Mouse (Mus musculus): ENCODE results near the gene Tgfbr1. TPM values are rescaled to one million over a fixed set of nuclear protein-coding genes. Genes with fewer than 3 reads are reported as not detected.
A peak's percentile ranks its signal among the peaks of the same experiment; 100 is the strongest.

Gene Tgfbr1
- total and polyA plus RNA-seq, 2 experiments from 2014 or later = 14.0 to 24.7 TPM

GRCm38 (mm10) chr4:47347022-47347421 lies 6.0 kb upstream of the Tgfbr1 start:
- no peak overlapping the region for H3K9ac ChIP-seq (replicated peaks; ENCODE audit: low read length)
- no peaks in the 10 kb centered on the region for H3K27me3 ChIP-seq (ENCODE audit: insufficient read depth, low read length)
- H3K9me3 ChIP-seq (ENCODE audit: low read length) = no peaks in the 10 kb centered on the region
- TF ChIP-seq CTCF (IDR thresholded peaks at IDR 0.05; ENCODE audit: low read depth) = no peak
- no peak overlapping the region for H3K4me2 ChIP-seq (ENCODE audit: low read depth, low read length)
- DNase-seq (ENCODE audit: low spot score) (no peak), ATAC-seq (no peak)
- H3K4me3 ChIP-seq (ENCODE audit: low read length) = no peak overlapping the region
- WGBS = 67% methylated on average over 4 of the region's 4 CpGs
- H3K27ac ChIP-seq = no peak overlapping the region
- no peaks in the 10 kb centered on the region for H3K36me3 ChIP-seq (ENCODE audit: insufficient read depth, low read length)
- no peaks in the 10 kb centered on the region for H3K4me1 ChIP-seq (ENCODE audit: insufficient read depth, low read length)

- Histone ChIP-seq H3K4me3 (ENCODE audit: low read length) (no peak overlapping the region), H3K36me3 (ENCODE audit: insufficient read depth, low read length) (no peaks in the 10 kb centered on the region), H3K9me3 (ENCODE audit: low read length) (no peaks in the 10 kb centered on the region), H3K27me3 (ENCODE audit: insufficient read depth, low read length) (no peaks in the 10 kb centered on the region), H3K27ac (no peak overlapping the region), H3K4me1 (ENCODE audit: insufficient read depth, low read length) (peaks cover 5% of the 10 kb centered on the region; the same call in 1 of the 2 replicates), H3K9ac (replicated peaks; ENCODE audit: low read length) (no peak overlapping the region), H3K4me2 (ENCODE audit: low read depth, low read length) (no peak overlapping the region)
- no peak for TF ChIP-seq CTCF (IDR thresholded peaks at IDR 0.05; ENCODE audit: low read depth)
- WGBS = 30% methylated on average over 6 of the region's 6 CpGs
- ATAC-seq = no peak
- peak; percentile 21 for DNase-seq (ENCODE audit: low spot score)
These were observed 3.3 kb upstream of the Tgfbr1 start for GRCm38 (mm10) chr4:47349759-47350158.

GRCm38 (mm10) chr4:47351386-47352049 lies 1.5 kb upstream of the Tgfbr1 start:
- H3K4me1 ChIP-seq (ENCODE audit: insufficient read depth, low read length) = peaks cover 6% of the 10 kb centered on the region; the same call in 1 of the 2 replicates
- H3K9ac ChIP-seq (replicated peaks; ENCODE audit: low read length) = no peak overlapping the region
- H3K4me3 ChIP-seq (ENCODE audit: low read length) = peak overlapping the region; percentile 84; the same call in 1 of the 2 replicates
- 21% methylated on average over 9 of the region's 9 CpGs for WGBS
- no peak overlapping the region for H3K27ac ChIP-seq
- H3K36me3 ChIP-seq (ENCODE audit: insufficient read depth, low read length) = no peaks in the 10 kb centered on the region
- H3K27me3 ChIP-seq (ENCODE audit: insufficient read depth, low read length) = no peaks in the 10 kb centered on the region
- 0 out of 2 replicates have a peak, but pooled peaks have one; percentile 30 for ATAC-seq
- peak; percentile 73 for TF ChIP-seq CTCF (IDR thresholded peaks at IDR 0.05; ENCODE audit: low read depth)
- H3K9me3 ChIP-seq (ENCODE audit: low read length) = no peaks in the 10 kb centered on the region
- peak; percentile 81 for DNase-seq (ENCODE audit: low spot score)
- H3K4me2 ChIP-seq (ENCODE audit: low read depth, low read length) = peak overlapping the region; percentile 94

- under 1% methylated on average over 32 of the region's 32 CpGs for WGBS
- Histone ChIP-seq H3K36me3 (ENCODE audit: insufficient read depth, low read length) (no peaks in the 10 kb centered on the region), H3K4me2 (ENCODE audit: low read depth, low read length) (peak overlapping the region; percentile 94), H3K9ac (replicated peaks; ENCODE audit: low read length) (peak overlapping the region; percentile 74), H3K27ac (peak overlapping the region; percentile 87; the same call in 1 of the 2 replicates), H3K4me3 (ENCODE audit: low read length) (peak overlapping the region; percentile 84), H3K27me3 (ENCODE audit: insufficient read depth, low read length) (no peaks in the 10 kb centered on the region), H3K9me3 (ENCODE audit: low read length) (no peaks in the 10 kb centered on the region), H3K4me1 (ENCODE audit: insufficient read depth, low read length) (peaks cover 6% of the 10 kb centered on the region; the same call in 1 of the 2 replicates)
- ATAC-seq (no peak; the same call in 1 of the 2 replicates), DNase-seq (ENCODE audit: low spot score) (peak; percentile 57)
- TF ChIP-seq CTCF (IDR thresholded peaks at IDR 0.05; ENCODE audit: low read depth) = no peak
These were observed 861 bp upstream of the Tgfbr1 start for GRCm38 (mm10) chr4:47352061-47352661.

GRCm38 (mm10) chr4:47353416-47354111 lies 542 bp downstream of the Tgfbr1 start:
- Histone ChIP-seq H3K4me2 (ENCODE audit: low read depth, low read length) (peak overlapping the region; percentile 94), H3K36me3 (ENCODE audit: insufficient read depth, low read length) (no peaks in the 10 kb centered on the region), H3K27me3 (ENCODE audit: insufficient read depth, low read length) (no peaks in the 10 kb centered on the region), H3K27ac (peak overlapping the region; percentile 87), H3K4me1 (ENCODE audit: insufficient read depth, low read length) (peaks cover 6% of the 10 kb centered on the region; the same call in 1 of the 2 replicates), H3K9me3 (ENCODE audit: low read length) (no peaks in the 10 kb centered on the region), H3K9ac (replicated peaks; ENCODE audit: low read length) (peak overlapping the region; percentile 74), H3K4me3 (ENCODE audit: low read length) (peak overlapping the region; percentile 84)
- 2% methylated on average over 59 of the region's 73 CpGs for WGBS
- no peak for TF ChIP-seq CTCF (IDR thresholded peaks at IDR 0.05; ENCODE audit: low read depth)
- ATAC-seq = peak; percentile 80
- DNase-seq (ENCODE audit: low spot score) = peak; percentile 79

- H3K4me2 ChIP-seq (ENCODE audit: low read depth, low read length) = peak overlapping the region; percentile 94
- ATAC-seq = no peak
- peaks cover 6% of the 10 kb centered on the region; the same call in 1 of the 2 replicates for H3K4me1 ChIP-seq (ENCODE audit: insufficient read depth, low read length)
- TF ChIP-seq CTCF (IDR thresholded peaks at IDR 0.05; ENCODE audit: low read depth) = no peak
- H3K4me3 ChIP-seq (ENCODE audit: low read length) = peak overlapping the region; percentile 84
- H3K27ac ChIP-seq = no peak overlapping the region
- H3K36me3 ChIP-seq (ENCODE audit: insufficient read depth, low read length) = no peaks in the 10 kb centered on the region
- 25% methylated on average over 3 of the region's 3 CpGs for WGBS
- no peaks in the 10 kb centered on the region for H3K9me3 ChIP-seq (ENCODE audit: low read length)
- peak overlapping the region; percentile 74; the same call in 1 of the 2 replicates for H3K9ac ChIP-seq (replicated peaks; ENCODE audit: low read length)
- DNase-seq (ENCODE audit: low spot score) = no peak
- no peaks in the 10 kb centered on the region for H3K27me3 ChIP-seq (ENCODE audit: insufficient read depth, low read length)
These were observed 1.3 kb downstream of the Tgfbr1 start for GRCm38 (mm10) chr4:47354304-47354703.

All from hindbrain, postnatal 0 days (tissue).